Mouse (Mus musculus) embryonic facial prominence, embryonic 11.5 days (tissue): ENCODE results near the gene Coil. TPM values are rescaled to one million over a fixed set of nuclear protein-coding genes. Genes with fewer than 3 reads are reported as not detected.

ENCODE experiments used
- ATAC-seq: fragments of 200-750 bp; cut with Nextera tagmentation; replicated peaks from 2 replicates; pipeline ENCODE4 v1.8.0; 2017; ENCODE audit warnings: low read depth; ENCODE audit not compliant: insufficient number of reproducible peaks, low FRiP score, low TSS enrichment
- DNase-seq: peaks from one replicate; pipeline ENCODE4 v3.0.0-alpha.2; 2015; ENCODE audit warnings: low spot score
- H3K27ac ChIP-seq: fragments of 300-500 bp; sonication (generic); replicated peaks from 2 replicates; pipeline ENCODE4 v1.5.1; 2014; ENCODE audit warnings: mild to moderate bottlenecking, low read depth, low read length, control low read depth
- H3K27me3 ChIP-seq: fragments of 300-500 bp; sonication (generic); 2 replicates; pipeline ENCODE4 v1.6.1; 2014; ENCODE audit warnings: mild to moderate bottlenecking, low read length, moderate library complexity, mixed read lengths; ENCODE audit not compliant: control insufficient read depth, insufficient read depth
- H3K36me3 ChIP-seq: fragments of 300-500 bp; sonication (generic); replicated peaks from 2 replicates; pipeline ENCODE4 v1.6.1; 2014; ENCODE audit warnings: low read depth, mild to moderate bottlenecking, low read length, moderate library complexity, mixed read lengths; ENCODE audit not compliant: control insufficient read depth, insufficient read depth
- H3K4me1 ChIP-seq: fragments of 300-500 bp; sonication (generic); 2 replicates; pipeline ENCODE4 v1.6.1; 2014; ENCODE audit warnings: low read length, mixed read lengths; ENCODE audit not compliant: control insufficient read depth, insufficient read depth
- H3K4me2 ChIP-seq: fragments of 300-500 bp; sonication (generic); 2 replicates; pipeline ENCODE4 v1.6.1; 2014; ENCODE audit warnings: low read depth, mild to moderate bottlenecking, control low read depth, low read length, moderate library complexity
- H3K4me3 ChIP-seq: fragments of 300-500 bp; sonication (generic); 2 replicates; pipeline ENCODE4 v1.5.1; 2014; ENCODE audit warnings: low read depth, low read length, control low read depth
- H3K9ac ChIP-seq: fragments of 300-500 bp; sonication (generic); replicated peaks from 2 replicates; pipeline ENCODE4 v1.6.1; 2014; ENCODE audit warnings: mild to moderate bottlenecking, control low read depth, low read length
- H3K9me3 ChIP-seq: fragments of 300-500 bp; sonication (generic); replicated peaks from 2 replicates; pipeline ENCODE4 v1.6.1; 2016; ENCODE audit warnings: mild to moderate bottlenecking, low read length, inconsistent platforms, mixed read lengths; ENCODE audit not compliant: control insufficient read depth
- WGBS: fragments of 180-500 bp; shearing (Covaris S2); extraction: QIAGEN DNeasy Blood & Tissue Kit; methylation state at CpG from one replicate; pipeline ENCODE4 v1.1.7; 2014; 5-methylcytosine and 5-hydroxymethylcytosine counted together
- polyA plus RNA-seq: library from polyadenylated mRNA; unstranded; fragments of >200 nt; fragmentation: Nextera tagmentation; extraction: Ambion mirVana; gene quantifications from 2 replicates; pipeline ENCODE4 v1.2.1, GENCODE M21; 2014

Coil gene
- polyA plus RNA-seq, 1 experiment from 2014 or later, result 22.2 TPM

GRCm38 (mm10) chr11:88939634-88940033 lies 30.4 kb upstream of the Coil start:
- Histone ChIP-seq H3K27me3 (no peaks in the 10 kb centered on the region), H3K4me1 (no peaks in the 10 kb centered on the region), H3K36me3 (no peaks in the 10 kb centered on the region; the same call in 1 of the 2 replicates), H3K9me3 (no peaks in the 10 kb centered on the region), H3K4me2 (no peak overlapping the region), H3K4me3 (no peak overlapping the region), H3K9ac (no peak overlapping the region), H3K27ac (no peak overlapping the region)
- WGBS, result 96% methylated on average over 4 of the region's 4 CpGs
- no peak for DNase-seq
- ATAC-seq, result no peak

GRCm38 (mm10) chr11:88941489-88941888 lies 28.6 kb upstream of the Coil start:
- Histone ChIP-seq H3K4me1 (no peaks in the 10 kb centered on the region), H3K27me3 (no peaks in the 10 kb centered on the region), H3K4me2 (no peak overlapping the region), H3K27ac (no peak overlapping the region), H3K9me3 (no peaks in the 10 kb centered on the region), H3K4me3 (no peak overlapping the region), H3K36me3 (no peaks in the 10 kb centered on the region; the same call in 1 of the 2 replicates), H3K9ac (no peak overlapping the region)
- WGBS, result 77% methylated on average over 12 of the region's 12 CpGs
- DNase-seq (no peak), ATAC-seq (no peak)

GRCm38 (mm10) chr11:88945971-88946585 lies 24.0 kb upstream of the Coil start:
- Histone ChIP-seq H3K4me1 (no peaks in the 10 kb centered on the region), H3K27me3 (no peaks in the 10 kb centered on the region), H3K4me3 (no peak overlapping the region), H3K4me2 (no peak overlapping the region), H3K36me3 (peaks cover 3% of the 10 kb centered on the region), H3K9ac (no peak overlapping the region), H3K27ac (no peak overlapping the region), H3K9me3 (no peaks in the 10 kb centered on the region)
- DNase-seq (no peak), ATAC-seq (no peak)
- 70% methylated on average over 8 of the region's 8 CpGs for WGBS

- WGBS, result 76% methylated on average over 8 of the region's 8 CpGs
- Histone ChIP-seq H3K36me3 (peaks cover 3% of the 10 kb centered on the region), H3K9ac (no peak overlapping the region), H3K4me1 (no peaks in the 10 kb centered on the region), H3K4me3 (no peak overlapping the region), H3K9me3 (no peaks in the 10 kb centered on the region), H3K27me3 (no peaks in the 10 kb centered on the region), H3K4me2 (no peak overlapping the region), H3K27ac (no peak overlapping the region)
- no peak for DNase-seq
- no peak for ATAC-seq
Measured at GRCm38 (mm10) chr11:88948896-88949295, 21.2 kb upstream of the Coil start.

- Histone ChIP-seq H3K4me2 (no peak overlapping the region), H3K27me3 (no peaks in the 10 kb centered on the region), H3K9ac (no peak overlapping the region; the same call in 1 of the 2 replicates), H3K4me1 (no peaks in the 10 kb centered on the region), H3K27ac (no peak overlapping the region), H3K9me3 (no peaks in the 10 kb centered on the region), H3K36me3 (peaks cover 3% of the 10 kb centered on the region), H3K4me3 (no peak overlapping the region)
- DNase-seq (no peak), ATAC-seq (no peak)
- 82% methylated on average over 8 of the region's 8 CpGs for WGBS
Measured at GRCm38 (mm10) chr11:88949802-88950639, 20.0 kb upstream of the Coil start.

- no peak overlapping the region for H3K4me2 ChIP-seq
- H3K27ac ChIP-seq, result no peak overlapping the region
- H3K36me3 ChIP-seq, result peaks cover 3% of the 10 kb centered on the region
- no peak for DNase-seq
- no peaks in the 10 kb centered on the region for H3K27me3 ChIP-seq
- no peak overlapping the region for H3K4me3 ChIP-seq
- ATAC-seq, result no peak
- WGBS, result 89% methylated on average over 13 of the region's 13 CpGs
- no peaks in the 10 kb centered on the region for H3K9me3 ChIP-seq
- H3K4me1 ChIP-seq, result no peaks in the 10 kb centered on the region
- no peak overlapping the region; the same call in 1 of the 2 replicates for H3K9ac ChIP-seq
Measured at GRCm38 (mm10) chr11:88950640-88951250, 19.3 kb upstream of the Coil start.

- ATAC-seq (no peak), DNase-seq (no peak)
- Histone ChIP-seq H3K4me1 (no peaks in the 10 kb centered on the region), H3K4me3 (no peak overlapping the region), H3K9ac (no peak overlapping the region), H3K9me3 (no peaks in the 10 kb centered on the region), H3K4me2 (no peak overlapping the region), H3K27me3 (no peaks in the 10 kb centered on the region), H3K27ac (no peak overlapping the region), H3K36me3 (peaks cover 3% of the 10 kb centered on the region)
- WGBS, result 87% methylated on average over 2 of the region's 2 CpGs
Measured at GRCm38 (mm10) chr11:88951576-88951975, 18.5 kb upstream of the Coil start.

GRCm38 (mm10) chr11:88952117-88952516 lies 17.9 kb upstream of the Coil start:
- no peaks in the 10 kb centered on the region for H3K36me3 ChIP-seq
- H3K9ac ChIP-seq, result no peak overlapping the region
- WGBS, result 94% methylated on average over 5 of the region's 5 CpGs
- no peaks in the 10 kb centered on the region for H3K4me1 ChIP-seq
- H3K27ac ChIP-seq, result no peak overlapping the region
- DNase-seq, result no peak
- H3K4me2 ChIP-seq, result no peak overlapping the region
- no peak for ATAC-seq
- no peaks in the 10 kb centered on the region for H3K9me3 ChIP-seq
- no peaks in the 10 kb centered on the region for H3K27me3 ChIP-seq
- no peak overlapping the region for H3K4me3 ChIP-seq
